Mouse (Mus musculus) adrenal gland, postnatal 14 days (tissue): ENCODE measurements around the gene Eef1a1. TPM values are rescaled to one million over a fixed set of nuclear protein-coding genes. Genes with fewer than 3 reads are reported as not detected.
"Not testable (repeated sequence)": the region's sequence is repeated elsewhere in the genome, so short reads cannot be mapped to it uniquely, and the experiment has no call there.

Source experiments
- DNase-seq: peaks from one replicate; pipeline ENCODE4 v3.0.0; 2021; ENCODE audit warnings: mixed read lengths
- total RNA-seq: library from RNA; stranded (reverse); gene quantifications from 2 replicates; pipeline ENCODE4 v1.2.3, GENCODE M21; 2021

Eef1a1 gene
- total RNA-seq, 1 experiment from 2014 or later: 6,863 TPM

- peak; percentile 36 for DNase-seq
Observed at GRCm38 (mm10) chr9:78508106-78508786, 19.3 kb upstream of the Eef1a1 start.

- no peak for DNase-seq
Observed at GRCm38 (mm10) chr9:78506722-78507077, 17.7 kb upstream of the Eef1a1 start.

DNA sequence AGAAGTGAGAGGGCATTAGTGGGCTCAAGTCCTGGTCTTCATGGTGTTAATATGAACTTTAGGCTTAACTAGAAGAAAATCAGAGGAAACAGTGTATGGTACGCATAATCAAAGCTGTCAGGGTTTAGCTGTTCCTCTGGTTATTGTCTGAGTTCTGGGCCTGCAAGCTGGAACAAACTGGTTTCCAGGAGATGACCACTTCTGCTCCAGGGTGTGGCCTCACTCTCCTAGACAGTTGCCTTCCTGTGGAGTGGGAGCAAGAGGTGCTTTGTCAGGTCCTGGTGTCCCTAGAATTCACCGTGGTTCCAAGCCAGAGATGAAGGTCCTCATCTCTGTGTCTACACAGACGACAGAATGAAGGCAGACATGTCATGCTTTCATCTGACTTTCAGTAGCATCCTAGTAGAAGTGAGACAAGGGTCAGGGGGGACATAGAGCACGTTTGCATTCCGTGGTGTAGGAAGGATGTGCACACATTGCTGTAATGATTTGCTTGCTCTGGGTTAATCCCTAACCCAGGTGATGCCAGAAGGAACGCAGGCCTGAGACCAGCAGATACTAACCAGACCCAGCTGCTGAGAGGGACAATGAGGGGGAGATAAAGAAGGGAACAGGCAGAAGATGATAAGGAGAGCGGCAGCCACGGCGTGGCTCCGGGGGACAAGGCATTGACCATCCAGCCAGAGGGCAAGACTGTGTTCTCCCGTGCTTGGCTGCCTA is 17.2 kb upstream of the Eef1a1 start:
- DNase-seq: no peak

GRCm38 (mm10) chr9:78505223-78505622 is 16.3 kb upstream of the Eef1a1 start:
- DNase-seq: no peak

DNA sequence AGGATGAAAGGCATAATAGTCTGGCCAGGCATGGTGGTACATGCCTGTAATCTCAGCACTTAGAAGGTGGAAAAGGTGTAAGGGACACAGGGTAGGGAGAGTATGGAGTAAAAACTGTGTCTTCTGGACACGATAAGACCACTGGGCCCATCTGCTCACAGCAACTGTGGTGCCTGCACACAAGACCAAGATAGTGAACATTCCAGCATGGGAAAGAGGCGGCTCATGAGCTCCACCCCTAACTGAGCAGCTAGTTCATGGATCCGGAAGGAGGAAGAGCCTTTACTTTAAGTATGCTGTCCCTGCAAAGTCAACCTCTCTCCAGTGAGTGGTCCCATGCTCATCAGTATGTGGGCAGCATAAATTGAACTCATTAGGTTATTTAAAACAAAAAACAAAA is 15.7 kb upstream of the Eef1a1 start:
- DNase-seq: no peak

GRCm38 (mm10) chr9:78504133-78504532 is 15.2 kb upstream of the Eef1a1 start:
- no peak for DNase-seq

GRCm38 (mm10) chr9:78503223-78504079 is 14.5 kb upstream of the Eef1a1 start:
- DNase-seq: peak; percentile 22

- no peak for DNase-seq
Observed at GRCm38 (mm10) chr9:78501284-78501683, 12.3 kb upstream of the Eef1a1 start.

- DNase-seq: no peak
Observed at GRCm38 (mm10) chr9:78500386-78500785, 11.4 kb upstream of the Eef1a1 start.

GRCm38 (mm10) chr9:78493171-78493570 is 4.2 kb upstream of the Eef1a1 start:
- DNase-seq: no peak

GRCm38 (mm10) chr9:78492254-78492653 is 3.3 kb upstream of the Eef1a1 start:
- DNase-seq: no peak

DNA sequence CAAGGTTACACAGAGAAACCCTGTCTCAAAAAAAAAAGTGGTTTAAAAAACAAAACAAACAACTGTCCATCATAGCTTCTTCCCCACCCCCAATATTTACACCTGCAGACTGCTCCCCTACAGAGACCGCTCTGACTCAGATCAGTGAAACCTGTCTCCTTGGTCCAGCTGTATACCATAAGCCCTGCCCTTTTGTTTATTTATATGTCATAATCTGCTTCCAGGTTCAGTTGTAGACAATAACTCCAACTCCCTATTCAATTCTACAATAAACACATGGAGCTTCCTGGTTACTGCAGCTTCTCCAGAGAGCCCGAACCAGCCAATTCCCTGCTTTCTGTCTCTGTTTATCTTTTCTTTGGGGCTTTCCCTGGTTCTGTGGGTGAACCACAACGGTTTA is 2.2 kb upstream of the Eef1a1 start:
- DNase-seq: no peak

DNA sequence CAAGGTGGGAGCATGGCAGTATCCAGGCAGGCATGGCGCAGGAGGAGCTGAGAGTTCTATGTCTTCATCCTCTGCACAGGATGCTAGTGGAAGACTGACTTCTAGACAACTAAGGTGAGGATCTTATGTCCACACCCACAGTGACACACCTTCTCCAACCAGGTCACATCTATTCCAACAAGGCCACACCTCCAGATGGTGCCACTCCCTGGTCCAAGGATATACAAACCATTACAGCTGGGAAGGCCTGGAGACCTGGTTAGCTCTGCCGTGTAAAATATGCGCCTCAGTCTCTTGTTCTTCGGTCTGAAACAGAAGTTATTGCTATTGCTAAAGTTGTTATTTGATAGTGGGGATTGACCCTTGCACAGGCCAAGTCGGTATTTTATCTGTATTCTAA is 930 bp downstream of the Eef1a1 start:
- DNase-seq: not testable (repeated sequence)

DNA sequence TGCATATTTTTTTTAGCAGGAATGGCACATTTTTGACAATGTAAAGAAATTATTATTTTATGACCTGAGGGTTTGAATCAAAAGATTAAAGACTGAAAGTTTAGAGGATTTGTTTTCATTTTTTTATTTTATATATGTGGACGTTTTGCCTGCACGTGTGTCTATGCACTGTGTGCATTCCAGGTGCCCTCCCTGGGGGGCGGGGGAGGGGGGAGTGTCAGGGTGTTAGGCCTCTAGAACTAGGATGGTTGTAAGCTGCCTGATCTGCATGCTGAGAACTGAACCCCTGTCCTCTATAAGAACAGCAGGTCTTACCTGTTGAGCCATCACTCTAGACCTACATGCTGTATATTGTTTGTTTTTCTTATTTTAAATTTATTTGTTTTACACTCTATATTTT is 4.3 kb downstream of the Eef1a1 start:
- no peak for DNase-seq

- DNase-seq: no peak
Observed at GRCm38 (mm10) chr9:78482386-78482785, 6.6 kb downstream of the Eef1a1 start.

- peak; percentile 96 for DNase-seq
Observed at GRCm38 (mm10) chr9:78481423-78482331, 7.3 kb downstream of the Eef1a1 start.

DNA sequence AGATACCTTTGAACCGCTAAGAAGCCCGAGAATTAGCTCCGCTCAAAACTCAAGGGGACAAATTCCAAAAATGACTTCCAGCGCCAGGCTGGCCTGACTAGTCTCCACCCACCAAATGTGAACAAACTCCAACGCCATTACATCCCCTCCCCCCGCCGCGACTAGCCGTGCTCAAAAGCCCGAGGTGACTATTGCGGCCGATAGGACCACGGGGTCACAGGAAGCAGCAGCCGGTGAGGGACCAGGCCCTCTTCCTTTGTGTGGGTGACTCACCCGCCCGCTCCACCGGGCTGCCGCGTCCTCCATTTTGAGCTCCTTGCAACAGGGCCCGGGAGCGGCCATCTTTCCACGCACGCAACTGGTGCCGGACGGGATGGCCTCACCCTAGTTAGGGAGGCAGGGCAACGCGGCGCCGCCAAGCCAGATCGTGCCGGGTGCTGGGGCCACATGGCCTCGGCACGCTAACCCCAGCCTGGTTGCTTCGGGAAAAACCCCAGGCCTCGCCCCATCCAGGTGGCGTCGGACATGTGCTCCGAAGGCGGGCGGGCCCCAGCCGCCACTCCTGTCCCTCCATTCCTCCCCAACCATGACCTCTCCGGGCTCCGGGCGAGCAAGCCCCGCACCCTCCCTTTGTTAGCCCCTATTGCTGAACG is 8.1 kb downstream of the Eef1a1 start:
- peak; percentile 92 for DNase-seq

- not testable (repeated sequence) for DNase-seq
Observed at GRCm38 (mm10) chr9:78480227-78480626, 8.7 kb downstream of the Eef1a1 start.

- DNase-seq: not testable (repeated sequence)
Observed at GRCm38 (mm10) chr9:78479308-78479707, 9.6 kb downstream of the Eef1a1 start.

DNA sequence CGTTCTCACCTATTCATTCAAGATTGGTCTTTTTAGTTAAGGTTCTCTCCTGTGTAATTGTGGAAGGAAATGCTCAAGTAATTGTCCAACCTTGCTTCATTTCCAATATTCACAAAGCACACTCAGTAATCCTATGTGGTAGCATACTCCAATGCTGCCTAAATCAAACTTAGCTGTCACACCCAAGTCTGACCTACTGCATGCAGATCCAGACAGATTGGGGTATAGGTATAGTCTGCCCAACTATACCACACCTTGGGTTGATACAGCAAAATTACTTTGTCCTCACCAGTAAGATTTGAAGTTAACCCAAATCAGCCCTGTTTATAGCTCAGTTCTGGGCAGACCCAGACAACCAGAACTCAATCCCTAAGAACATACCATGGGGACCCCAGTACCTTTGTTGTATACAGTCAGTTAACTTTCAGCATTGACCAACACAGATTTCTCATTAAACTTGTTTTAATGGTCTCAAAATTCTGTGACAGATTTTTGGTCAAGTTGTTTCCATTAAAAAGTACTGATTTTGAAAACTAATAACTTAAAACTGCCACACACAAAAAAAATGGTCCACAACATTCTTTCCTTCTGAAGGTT is 10.8 kb downstream of the Eef1a1 start:
- not testable (repeated sequence) for DNase-seq

DNA sequence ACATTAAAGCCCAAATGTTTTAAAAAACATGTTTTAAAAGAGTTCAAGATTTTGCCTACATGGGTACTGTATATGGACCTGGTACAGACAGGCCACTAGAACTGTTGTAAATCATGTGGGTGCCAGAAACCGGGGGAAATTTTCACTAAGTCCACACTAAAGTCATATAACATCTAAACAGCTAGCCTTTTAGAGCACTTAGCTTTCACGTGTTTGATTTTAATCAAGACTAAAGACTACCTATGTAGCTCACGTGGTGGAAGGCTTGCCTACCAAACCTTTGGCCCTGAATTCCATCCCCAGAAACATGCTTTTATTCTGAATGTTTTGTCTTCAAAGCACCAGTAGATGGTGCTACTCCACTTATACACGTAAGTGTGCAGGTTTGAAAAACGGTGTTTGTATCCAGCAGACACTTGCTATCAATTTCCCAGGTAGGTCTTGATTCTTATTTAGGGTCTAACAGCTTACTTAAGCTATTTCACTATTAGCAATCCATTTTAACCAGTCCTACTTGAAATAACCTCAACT is 11.9 kb downstream of the Eef1a1 start:
- DNase-seq: peak; percentile 24
